Mouse (Mus musculus) CH12.LX (cell line): Measurements from ENCODE around the gene Gm45233.

Experiments
- CTCF ChIP-seq, 2 experiments: IDR thresholded peaks in 1 of 2; conservative IDR thresholded peaks in 1 of 2; 2 replicates each; pipeline ENCODE4 v1.5.1; 2011 to 2012; ENCODE audit warnings: low read depth in 2 of 2, low read length in 2 of 2, improper control_type of control experiment in 1 of 2, inconsistent platforms in 1 of 2, mild to moderate bottlenecking in 1 of 2, moderate library complexity in 1 of 2
- EP300 ChIP-seq: IDR thresholded peaks from 2 replicates; pipeline ENCODE4 v1.6.1; 2011; ENCODE audit warnings: low read length, improper control_type of control experiment
- MAX ChIP-seq: IDR thresholded peaks from 2 replicates; pipeline ENCODE4 v1.6.1; 2011; ENCODE audit warnings: low read length, improper control_type of control experiment
- MYC ChIP-seq: IDR thresholded peaks from 2 replicates; pipeline ENCODE4 v1.6.1; 2011; ENCODE audit warnings: low read depth, mild to moderate bottlenecking, improper control_type of control experiment, low read length
- POLR2A ChIP-seq: IDR thresholded peaks from 2 replicates; pipeline ENCODE4 v1.6.1; 2011; ENCODE audit warnings: low read depth, mild to moderate bottlenecking, improper control_type of control experiment, low read length
- POLR2AphosphoS2 ChIP-seq: IDR thresholded peaks from 2 replicates; pipeline ENCODE4 v1.6.1; 2011; ENCODE audit warnings: low read depth, low read length, improper control_type of control experiment
- ZC3H11A ChIP-seq: IDR thresholded peaks from 2 replicates; pipeline ENCODE4 v1.6.1; 2012; ENCODE audit warnings: low read depth, mild to moderate bottlenecking, inconsistent platforms, low read length, improper control_type of control experiment

DNA sequence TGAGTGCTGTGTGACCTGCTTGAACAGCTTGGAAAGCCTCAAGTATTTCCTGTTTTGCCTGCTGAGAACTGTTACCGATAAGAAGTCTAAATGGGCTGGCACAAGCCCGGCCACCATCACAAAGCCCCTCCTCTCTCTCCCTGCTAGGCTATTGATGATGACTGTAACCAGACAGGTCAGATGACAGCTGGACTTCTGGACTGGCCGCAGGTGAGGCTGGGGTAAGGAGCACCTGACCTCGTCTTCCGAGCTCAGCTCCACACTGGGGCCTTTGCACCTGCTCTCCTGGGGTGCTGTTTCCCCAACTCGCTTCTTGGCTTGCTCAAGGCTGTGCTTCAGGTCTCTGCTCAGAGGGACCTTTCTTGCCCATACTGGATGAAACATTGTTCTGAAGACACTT lies 10.4 kb downstream of the Gm45233 start:
- TF ChIP-seq POLR2A, result no peak
- no peak for TF ChIP-seq ZC3H11A
- TF ChIP-seq POLR2AphosphoS2, result no peak
- no peak for TF ChIP-seq CTCF (conservative IDR thresholded peaks at IDR 0.05 in 1 of 2, IDR thresholded peaks at IDR 0.05 in 1 of 2; ENCODE audit: low read depth in 2 of 2, low read length in 2 of 2)
- no peak for TF ChIP-seq MAX
- no peak for TF ChIP-seq EP300
- no peak for TF ChIP-seq MYC
